Mouse (Mus musculus): ENCODE measurements at regions not wholly inside any gene's neighbourhood (a gene's known extent, or its start where the extent isn't known, plus 50 kb on each side); places are given as distances from the start of the nearest gene placed in this dataset.

DNA sequence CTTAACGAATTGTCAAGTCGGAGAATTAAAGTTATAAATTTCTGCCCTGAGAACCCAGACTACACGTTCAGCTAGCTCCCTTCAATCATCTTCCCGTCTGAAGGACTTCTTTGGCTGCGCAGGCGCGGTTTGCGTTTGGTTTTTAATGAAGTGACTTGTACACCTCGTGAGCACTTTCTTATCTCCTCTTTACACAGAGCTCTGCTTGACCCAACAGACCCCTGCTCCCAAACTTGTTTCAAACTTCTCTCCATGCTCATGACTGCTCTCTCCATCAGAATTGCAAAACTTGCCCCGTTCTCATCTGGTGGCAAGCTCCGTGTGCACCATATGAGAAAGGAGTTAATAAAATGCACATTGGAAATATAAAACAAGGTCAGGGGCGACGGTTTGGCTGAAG, 257.2 kb upstream of the Nt5e start:
- DNase-seq (ENCODE audit: low spot score) = no peak

DNA sequence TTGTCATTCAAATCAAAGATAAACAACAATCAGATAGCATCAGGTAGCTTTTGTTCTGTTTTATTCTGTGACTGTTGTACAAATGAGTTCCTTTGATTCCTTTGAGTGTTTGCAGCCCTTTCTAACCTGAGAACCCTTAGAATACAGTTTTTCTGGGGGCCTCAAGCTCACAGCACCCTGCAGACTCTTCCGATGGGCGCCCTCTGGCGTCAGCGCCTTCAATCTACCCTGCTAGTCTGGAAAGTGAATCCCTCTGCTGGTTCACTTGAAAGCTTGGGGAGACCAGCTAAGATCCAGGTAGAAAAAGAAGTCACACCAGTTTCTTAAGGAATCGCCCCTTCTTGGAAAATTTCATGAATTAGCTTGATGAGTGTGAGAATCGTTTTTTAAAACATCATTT, 253.8 kb upstream of the Nt5e start:
- DNase-seq (ENCODE audit: low spot score) = no peak

DNA sequence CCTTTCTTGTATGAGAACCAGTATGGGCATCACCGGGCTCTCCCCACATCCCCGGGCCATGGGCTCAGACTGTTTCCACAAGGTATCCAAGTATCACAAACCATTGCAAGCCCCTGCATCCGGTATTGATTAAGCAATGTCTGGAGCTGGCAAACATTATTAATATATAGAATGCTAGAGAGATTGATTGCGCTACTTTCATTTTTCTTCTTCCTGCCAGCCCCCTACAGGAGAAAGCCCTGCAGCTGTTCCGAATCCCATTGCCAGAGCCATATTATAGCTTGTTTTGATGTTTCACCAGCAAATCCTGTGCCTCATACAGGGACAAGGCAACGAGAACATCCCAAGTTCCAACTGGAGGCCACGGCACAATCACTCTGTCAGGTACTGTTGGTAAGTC, 253.4 kb upstream of the Nt5e start:
- no peak for DNase-seq (ENCODE audit: low spot score)

DNA sequence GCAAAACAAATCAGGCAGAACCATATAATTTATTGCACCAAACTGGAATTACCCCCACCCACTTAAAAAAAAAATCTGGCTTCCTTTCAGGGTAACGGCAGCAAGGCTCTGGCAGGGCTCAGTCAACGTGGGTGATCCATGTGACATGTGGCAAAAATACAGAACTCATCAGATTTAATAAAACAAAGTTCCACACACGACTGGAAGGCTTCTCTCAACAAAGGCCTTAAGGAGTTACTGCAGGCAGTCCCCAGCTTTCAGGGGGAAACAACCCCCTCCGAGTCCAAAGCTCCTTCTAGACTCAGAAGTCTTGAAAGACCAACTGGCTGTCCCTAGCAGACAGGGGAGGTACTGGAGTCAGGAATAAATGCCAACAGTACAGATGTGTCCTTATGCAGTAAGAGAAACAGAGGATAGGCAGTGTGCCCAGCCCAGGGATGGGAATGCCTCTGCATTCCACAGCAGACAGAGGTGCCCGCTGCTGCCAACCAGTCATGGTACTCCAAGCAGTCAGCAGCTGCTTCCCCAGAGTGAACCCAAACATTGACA, 244.0 kb upstream of the Nt5e start:
- no peak for DNase-seq (ENCODE audit: low spot score)

DNA sequence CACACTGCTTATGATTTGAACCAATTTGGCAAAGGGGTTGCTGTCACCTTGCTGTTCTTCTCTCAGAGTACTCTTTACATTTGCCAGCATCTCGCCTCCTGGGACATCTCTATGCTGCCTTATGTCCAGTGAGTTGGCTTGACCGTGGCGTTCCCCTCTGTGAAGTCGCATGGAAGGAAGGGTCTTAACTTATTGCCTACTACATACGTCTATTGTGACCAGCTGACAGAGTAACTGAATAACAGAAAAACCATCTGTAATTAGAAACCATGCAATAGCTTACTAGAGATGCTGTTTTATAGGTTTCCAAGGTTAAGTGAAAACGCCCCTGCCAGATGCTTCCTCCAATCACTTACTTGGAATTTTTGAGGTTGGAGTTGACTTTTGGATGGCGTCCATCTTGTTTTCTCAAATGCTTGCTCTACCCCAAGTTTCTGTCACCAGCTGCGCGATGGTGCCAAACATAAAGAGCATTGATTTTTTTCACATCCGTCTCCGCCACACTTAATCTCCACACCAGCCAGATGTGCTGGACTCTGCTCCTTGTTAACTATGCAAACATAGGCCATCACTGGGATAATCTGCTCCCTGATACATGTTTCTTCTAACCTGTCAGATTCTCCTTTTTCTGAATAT, 241.7 kb upstream of the Nt5e start:
- no peak for DNase-seq (ENCODE audit: low spot score)

DNA sequence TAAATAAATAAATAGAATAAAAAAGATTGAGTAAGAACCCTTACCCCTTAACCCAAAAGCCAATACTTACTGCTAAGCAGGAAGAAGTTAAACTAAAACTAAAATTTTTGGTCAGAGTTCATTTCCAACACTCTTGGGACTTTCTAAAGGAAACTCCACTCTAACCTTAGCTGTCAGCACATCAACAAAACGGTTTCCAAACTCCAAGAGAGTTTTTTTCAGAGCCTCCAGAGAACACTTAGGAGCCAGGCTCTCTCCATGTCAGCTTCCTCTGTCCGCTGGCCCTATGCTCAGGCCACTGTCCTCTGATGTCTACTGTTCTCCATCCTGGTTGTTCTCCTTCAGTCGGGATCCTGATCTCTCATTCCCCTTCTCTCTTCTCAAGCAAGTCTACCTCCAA, 241.1 kb upstream of the Nt5e start:
- no peak for DNase-seq (ENCODE audit: low spot score)

DNA sequence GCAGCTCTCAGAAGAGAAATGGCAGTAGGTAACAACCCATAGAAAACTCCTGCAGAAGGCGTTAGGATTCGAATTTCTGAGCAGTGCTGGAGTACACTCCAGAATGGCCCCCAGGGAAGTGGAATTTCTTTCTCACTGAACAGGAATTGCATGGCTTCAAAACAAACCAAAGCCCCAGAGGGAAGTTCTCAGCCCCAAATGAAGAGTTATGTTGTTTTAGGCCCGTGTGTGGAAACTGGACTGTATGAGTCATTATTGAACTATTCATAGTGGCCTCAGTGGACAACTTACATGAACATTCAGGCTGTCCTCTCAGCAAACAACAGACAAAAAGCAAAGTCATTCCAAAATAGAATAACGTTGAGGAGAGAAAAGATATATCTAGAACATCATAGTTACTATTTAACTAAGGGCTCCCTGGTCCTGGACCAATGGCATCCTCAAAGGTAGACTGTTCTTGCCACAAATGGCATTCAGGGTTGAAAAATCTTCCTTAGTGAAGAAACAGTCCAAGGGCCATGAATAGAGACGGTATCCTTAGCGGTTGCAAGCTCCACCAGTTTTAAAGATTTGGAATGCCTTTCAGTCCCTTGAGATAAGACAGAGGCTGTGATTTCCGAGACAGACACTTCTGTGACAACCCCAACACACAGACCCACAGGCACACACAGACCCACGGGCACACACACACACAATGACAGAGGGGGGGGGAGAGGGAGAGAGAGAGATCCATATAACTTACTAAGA, 235.0 kb upstream of the Nt5e start:
- no peak for DNase-seq (ENCODE audit: low spot score)

DNA sequence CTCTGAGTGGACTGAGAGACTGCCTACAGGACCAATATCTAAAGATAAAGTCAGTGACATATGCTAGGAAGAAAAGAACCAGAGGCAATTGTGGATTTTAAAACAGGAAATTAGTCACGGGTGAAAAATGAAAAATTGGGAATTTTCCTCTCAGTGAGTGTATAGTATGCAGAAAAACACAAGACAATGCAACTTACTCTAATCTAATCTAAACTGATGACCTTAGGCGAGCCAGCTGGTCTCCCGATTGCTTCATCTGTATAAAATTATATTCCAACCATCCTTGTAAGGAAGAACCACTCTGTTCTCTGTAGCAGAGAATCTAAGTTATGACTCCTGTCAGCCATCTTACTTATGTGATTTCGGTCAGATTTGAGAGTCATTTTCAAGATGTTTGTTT, 234.4 kb upstream of the Nt5e start:
- DNase-seq (ENCODE audit: low spot score) = no peak

DNA sequence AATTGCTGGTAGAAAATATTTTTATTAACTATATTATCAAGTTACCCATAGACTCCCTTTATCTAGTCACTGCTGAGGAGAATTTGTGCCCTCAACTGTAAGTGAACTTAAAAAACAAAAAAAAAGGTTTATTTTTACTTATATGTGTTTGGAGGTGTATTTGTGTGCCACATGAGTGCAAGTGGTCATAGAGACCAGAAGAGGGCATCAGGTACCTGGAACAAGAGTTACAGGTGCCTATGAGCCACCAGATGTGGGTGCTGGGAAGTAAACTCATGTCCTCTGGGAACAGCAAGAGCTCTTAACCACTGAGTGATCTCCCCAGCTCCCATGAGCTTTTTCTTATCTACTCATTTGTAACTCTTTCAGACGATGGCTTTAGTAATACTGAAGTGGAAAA, 213.9 kb upstream of the Nt5e start:
- DNase-seq (ENCODE audit: low spot score) = no peak

DNA sequence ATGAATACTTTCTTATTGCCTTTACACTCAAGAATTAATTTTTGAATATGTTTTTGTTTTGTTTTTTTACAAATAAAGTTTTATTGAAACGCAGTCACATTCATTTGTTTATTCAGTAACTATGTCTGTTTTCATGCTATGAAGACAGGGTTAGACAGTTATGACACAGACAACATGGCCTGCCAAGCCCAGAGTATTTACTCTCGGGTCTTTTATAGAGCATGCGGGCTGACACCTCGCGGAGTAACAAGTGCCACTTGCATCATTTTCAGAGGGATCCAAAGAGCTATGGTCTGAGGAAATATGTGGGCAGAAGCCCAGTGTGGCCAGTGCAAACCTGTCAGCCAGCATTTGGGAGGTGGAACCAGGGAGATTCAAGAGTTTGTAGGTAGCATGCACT, 206.5 kb upstream of the Nt5e start:
- DNase-seq (ENCODE audit: low spot score) = no peak

DNA sequence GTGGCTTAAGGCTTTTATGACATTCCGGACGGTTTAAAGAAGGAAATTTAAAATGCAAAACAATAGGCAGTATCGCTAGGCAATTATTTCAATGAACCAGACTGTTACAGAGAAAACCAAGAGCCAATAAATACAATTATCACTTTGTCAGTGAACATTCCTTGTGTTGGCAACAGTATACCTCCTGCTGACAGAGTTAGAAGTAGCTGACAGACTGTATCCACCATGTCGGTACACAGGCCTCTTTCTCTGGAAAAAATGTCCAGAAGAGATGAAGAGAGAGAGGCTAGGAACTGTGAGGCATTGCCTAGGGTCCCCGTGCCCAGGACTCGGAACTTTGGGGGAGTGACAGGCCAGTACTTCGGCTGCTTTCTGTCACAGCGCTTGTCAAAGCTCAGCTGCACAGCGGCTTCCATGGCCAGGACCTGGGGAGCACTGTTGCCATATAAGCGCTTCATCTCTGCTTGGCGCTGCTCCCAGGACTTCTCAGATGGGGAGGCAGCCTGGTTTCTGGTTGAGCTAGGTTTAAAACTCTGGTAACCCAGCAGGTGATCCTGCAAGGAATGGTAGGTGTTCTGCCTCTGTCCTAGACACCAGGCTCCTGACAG, 205.9 kb upstream of the Nt5e start:
- no peak for DNase-seq (ENCODE audit: low spot score)

DNA sequence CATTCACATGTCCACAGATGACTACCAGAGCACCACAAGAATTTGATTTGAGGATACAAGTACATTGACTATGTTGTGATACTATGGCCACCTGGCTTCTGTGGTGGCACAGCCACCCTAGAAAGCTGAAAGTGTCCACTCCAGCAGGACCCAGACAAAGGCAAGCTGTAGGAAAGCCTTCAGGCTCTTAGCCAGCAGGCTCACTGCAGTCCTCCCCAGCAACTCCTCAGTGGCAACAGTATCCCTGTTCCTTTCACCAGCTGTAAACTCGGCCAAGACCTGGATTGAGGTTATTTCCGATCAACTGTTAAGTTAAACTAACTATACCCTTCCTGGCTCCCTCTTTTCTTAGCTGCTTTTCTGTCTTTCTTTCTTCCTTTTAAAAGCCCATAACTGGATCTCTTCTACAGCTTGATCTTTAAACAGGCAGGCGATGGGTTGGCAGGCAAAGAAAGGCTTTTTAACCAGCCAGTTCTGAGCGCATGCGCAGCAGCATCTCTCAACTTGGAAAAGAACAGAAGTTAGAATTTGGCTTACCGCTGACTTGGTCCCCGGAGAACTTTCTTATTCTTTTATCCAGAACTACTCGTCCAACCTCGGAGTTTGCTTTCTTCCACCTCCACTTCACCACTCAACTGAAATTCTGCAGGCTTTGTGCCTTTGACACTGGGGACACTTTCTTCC, 202.5 kb upstream of the Nt5e start:
- DNase-seq (ENCODE audit: low spot score) = no peak

DNA sequence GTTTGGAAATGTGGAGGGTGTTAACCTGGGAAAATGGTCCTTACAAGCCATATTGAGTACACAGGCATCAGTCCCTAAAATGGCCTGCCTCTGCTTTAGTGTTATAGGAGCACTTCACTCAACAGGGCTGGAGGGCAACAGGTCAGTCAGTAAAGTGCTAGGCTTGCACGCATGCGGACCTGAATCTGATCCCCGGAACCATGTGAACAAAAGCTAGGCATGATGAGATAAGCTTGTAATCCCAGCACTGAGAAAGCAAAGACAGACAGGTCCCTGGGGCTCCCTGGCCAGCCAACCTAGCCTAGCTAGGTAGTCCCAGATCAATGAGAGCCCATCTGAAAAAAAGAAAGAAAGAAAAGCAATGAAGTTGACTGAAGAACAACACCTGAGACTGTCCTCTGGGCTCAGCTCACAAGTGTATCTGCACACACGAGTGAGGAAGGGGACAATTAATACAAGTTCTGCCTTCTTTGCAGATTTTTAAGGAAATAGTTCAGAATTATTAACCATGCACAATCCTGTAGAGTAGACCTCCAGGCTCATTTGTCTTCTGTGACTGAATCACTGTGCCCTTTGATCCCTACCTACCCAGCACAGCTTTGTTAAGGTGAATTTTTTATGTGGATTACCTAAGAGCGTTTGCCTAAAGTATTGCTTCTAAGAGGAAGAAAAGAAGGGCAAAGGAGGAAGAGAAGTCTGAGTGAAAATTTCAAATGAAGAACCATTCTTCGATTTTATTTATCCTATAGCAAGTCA, 163.8 kb upstream of the Nt5e start:
- DNase-seq (ENCODE audit: low spot score) = no peak

DNA sequence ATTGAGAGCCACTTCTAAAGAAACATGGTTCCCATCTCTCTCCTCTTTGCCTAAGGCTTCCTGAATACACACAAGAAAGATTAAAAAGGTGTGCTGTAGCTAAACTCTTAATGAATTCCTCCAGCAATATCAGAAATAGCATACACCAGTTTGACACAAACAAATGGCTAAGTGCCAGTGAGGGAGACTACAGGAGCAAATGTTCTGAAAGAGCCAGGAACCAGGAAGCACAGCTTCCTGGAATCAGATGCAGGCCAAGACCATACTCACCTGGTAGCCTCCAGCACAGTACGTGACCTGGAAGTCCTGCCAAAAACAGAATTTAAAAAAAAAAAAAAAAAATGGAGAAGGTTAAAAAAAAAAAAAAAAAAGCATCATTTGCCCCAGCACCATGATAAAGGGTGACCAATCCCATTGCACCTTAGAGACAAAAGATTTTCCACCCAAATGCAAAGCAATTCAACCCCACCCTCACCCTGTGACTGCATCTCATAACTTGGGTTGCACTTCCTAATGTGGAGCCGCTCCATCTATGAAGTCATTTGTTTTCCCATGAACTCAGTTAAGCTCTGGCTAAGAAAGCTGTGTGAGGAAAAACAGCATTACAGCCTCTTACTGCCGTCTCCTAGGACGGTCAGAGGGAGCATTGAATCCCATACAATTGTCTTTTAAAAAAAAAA, 149.3 kb upstream of the Nt5e start:
- no peak for DNase-seq (ENCODE audit: low spot score)

DNA sequence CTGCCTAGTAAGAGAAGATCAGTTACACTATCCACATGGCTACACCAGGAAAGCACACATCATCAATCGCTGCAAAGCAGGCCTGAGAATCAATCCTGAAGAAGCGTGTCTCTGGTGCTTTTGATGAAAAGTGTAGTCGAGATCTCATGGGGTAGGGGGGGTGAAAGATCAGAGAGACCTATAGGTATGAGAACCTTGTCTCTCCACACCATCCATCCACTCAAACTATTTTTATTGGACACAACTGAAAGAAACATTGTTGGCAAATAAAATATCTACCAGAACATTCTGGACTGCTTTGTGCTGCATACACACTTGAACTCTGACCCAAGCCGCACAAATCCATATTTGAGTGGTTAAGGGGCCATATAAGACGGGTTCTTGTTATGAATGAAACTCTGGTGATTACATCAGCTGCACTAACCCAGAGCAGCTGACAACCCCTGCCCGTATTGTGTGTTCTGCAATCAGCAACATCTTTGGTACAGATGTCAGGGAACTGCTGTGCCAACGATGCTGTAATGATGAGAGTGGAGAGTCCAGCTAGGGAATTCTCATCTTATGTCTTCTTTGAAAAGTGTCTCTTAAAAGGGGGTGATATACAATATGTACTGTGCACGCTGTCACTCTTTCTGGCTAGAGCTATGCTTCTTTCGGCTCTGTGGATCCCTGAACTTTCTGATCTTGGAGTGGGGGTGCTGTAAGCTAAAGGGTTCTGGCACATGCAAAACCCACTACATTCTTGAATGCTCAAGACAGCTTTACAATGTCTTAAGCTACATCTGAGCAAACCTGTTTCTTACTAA, 145.6 kb upstream of the Nt5e start:
- DNase-seq (ENCODE audit: low spot score) = no peak

DNA sequence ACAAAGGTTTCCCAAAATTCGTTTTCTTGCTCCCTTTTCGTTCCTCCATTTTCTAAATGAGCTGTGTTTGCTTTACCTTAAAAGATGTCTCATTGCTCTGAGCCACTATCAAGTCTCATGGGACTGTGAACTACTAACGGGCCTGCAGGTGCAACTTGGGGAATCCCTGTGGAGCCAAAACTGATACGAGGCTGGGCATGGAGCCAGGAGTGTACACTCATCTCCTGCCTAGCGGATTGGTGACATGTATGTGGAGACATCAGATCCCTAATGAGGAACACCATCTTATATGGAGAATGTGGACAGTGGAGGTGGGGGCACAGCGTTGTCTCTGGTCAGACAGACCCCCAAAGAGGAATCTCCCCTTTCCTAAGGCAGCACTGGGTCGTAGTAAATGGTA, 119.6 kb upstream of the Nt5e start:
- no peak for DNase-seq (ENCODE audit: low spot score)

DNA sequence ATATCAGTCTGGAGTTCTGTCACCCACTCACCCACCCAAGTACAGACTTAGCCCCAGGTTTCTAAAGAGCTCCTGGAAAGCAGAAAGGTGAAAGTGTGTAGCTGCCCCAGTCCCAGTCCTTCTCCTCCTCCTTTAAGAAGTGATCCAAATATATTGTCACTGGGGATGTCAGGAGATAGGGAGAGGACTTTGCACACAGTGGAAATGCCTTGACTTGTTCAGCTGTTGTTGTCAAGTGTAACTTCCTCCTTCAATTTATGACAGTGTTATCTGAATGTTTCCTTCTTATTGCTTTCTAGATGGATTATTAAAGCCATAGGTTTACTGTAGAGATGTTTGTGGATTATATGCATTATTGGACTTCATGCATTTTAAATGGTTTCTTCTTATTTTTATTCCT, 119.0 kb upstream of the Nt5e start:
- DNase-seq (ENCODE audit: low spot score) = no peak

DNA sequence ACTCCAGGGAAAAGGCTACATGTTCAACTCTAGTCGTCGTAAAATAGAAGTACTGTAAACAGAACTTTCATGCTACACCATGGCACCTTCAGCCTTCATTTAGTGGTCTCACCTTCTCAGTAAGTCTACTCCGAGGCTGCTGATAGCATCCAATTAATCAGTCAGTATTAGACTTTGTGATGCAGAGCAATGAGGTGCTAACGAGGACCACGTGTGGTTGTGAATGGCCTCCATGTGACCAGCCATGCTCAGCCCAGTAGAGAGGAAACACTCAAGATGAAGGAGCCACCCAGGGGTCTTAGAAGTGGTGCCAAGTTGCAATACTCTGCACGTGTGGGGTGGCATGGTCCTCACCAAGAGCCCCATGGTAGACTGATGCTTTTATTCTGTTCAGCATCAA, 112.2 kb upstream of the Nt5e start:
- no peak for DNase-seq (ENCODE audit: low spot score)

DNA sequence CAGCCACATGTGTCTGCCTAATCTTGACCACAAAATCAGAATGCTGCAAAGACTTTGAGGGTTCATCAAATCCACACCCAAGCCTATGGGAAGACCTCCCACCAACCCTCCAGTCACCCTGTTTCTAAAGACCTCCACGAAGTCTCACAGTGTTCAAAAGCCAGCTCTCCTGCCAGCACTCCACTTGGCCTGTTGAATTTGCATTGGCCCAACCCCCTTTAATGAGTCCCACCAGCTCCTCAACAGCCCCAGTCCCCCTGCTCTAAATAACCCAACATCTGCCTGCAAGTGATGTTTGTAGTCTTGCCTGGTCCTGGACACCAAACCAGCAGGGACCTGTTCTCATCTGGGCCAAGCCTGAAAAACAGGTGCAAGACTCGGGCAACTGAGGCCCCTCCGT, 106.6 kb upstream of the Nt5e start:
- no peak for DNase-seq (ENCODE audit: low spot score)

DNA sequence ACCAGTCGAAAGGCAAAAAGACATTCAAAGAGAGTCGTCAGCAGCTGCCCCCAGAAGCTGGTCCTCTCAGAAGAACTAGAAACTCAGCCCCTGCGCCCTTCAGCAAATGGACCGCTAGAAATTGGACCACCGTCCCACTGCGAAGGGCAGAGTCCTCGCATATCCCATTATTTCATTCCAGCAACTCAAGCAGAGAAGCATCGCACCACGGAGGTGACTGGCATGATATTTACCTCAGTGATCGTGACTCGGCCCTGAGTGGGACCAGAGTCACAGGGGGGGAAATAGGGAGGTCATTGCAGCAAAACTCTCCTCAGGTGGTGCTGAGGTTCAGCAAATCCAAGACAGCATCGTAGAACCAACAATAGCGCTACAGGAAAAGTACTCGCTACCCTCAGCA, 105.7 kb upstream of the Nt5e start:
- DNase-seq (ENCODE audit: low spot score) = no peak
